Mouse (Mus musculus): ENCODE data around the gene Astn2. TPM values are rescaled to one million over a fixed set of nuclear protein-coding genes. Genes with fewer than 3 reads are reported as not detected.

Gene Astn2
- polyA plus RNA-seq, 1 experiment from 2014 or later = 0.61 TPM

DNA sequence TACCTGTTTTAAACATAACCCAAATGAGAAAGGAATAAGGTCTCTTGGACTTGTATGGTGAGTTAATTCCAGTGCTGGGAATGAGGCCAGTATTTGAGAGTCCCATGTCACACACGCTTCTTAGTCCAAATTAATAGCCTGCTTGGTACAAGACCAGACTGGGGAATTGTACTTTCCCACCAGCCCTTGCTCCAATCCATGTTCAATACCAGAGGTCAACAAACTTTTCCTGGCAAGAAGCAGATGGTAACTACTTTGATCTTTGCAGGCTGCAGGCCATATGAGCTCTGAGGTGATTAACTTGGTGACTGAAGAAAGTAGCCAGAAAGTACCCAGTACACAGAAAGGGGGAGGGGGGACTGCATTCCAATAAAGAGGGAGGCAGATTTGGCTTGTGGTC is 91.7 kb downstream of the Astn2 start:
- no peak overlapping the region for H3K27ac ChIP-seq (replicated peaks in 1 of 2; ENCODE audit: control insufficient read depth in 1 of 2, insufficient read depth in 1 of 2, low read depth in 2 of 2, low read length in 2 of 2)
- 75% methylated on average over 1 of the region's 1 CpGs for WGBS
- ATAC-seq (ENCODE audit: insufficient number of reproducible peaks, insufficient read depth, low FRiP score, low read depth) = no peak

DNA sequence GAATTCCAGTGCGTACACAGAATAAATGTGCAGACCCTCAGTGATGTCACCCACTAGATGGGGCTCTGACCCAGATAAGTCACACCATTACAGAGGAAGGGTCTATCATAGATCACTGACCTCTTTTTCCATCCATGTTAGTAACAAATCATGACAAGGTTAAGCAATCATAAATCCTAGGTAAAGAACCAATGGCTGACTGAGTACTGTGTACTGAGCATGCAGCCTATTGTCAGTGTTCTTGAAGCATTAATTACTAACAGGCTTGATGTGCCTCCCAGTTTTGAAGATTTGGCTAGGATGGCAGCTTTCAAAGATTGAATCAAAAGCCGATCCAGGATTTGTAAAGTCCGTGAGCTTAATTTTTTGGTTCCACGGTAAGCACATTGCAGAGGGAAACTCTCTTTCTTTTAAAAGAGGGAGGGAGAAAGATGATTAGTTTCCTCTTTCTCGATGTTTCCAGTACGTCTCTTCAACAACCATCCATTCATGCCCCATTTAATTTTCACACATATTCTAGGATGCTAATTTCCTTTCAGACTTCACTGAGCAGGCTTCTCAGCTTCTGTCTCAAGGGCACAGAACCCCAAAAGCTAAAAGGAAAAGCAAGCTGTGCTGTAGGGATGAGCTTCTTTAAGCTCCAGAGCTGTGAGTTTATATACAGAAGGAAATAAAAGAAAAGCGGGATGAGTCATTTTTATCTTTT is 93.9 kb downstream of the Astn2 start:
- no peak for ATAC-seq (ENCODE audit: insufficient number of reproducible peaks, insufficient read depth, low FRiP score, low read depth)
- Histone ChIP-seq H3K9me3 (ENCODE audit: control insufficient read depth, low read length) (no peaks in the 10 kb centered on the region), H3K36me3 (ENCODE audit: control insufficient read depth, insufficient read depth, low read length) (no peaks in the 10 kb centered on the region), H3K27ac (replicated peaks in 1 of 2; ENCODE audit: control insufficient read depth in 1 of 2, insufficient read depth in 1 of 2, low read depth in 2 of 2, low read length in 2 of 2) (no peak overlapping the region), H3K27me3 (ENCODE audit: control insufficient read depth, insufficient read depth, low read length) (no peaks in the 10 kb centered on the region), H3K4me2 (ENCODE audit: low read length) (no peak overlapping the region), H3K4me3 (ENCODE audit: control insufficient read depth in 1 of 2, insufficient read depth in 1 of 2, low read depth in 1 of 2, low read length in 2 of 2) (no peak overlapping the region), H3K9ac (ENCODE audit: low read length) (no peak overlapping the region), H3K4me1 (ENCODE audit: control insufficient read depth in 2 of 2, insufficient read depth in 2 of 2, low read length in 2 of 2) (no peaks in the 10 kb centered on the region)
- 83% methylated on average over 7 of the region's 7 CpGs for WGBS

More for the DNA sequence above, 91.7 kb downstream of the Astn2 start:
- no peaks in the 10 kb centered on the region for H3K27me3 ChIP-seq (ENCODE audit: control insufficient read depth, insufficient read depth, low read length)
- no peak overlapping the region for H3K4me2 ChIP-seq (ENCODE audit: low read length)
- no peaks in the 10 kb centered on the region for H3K36me3 ChIP-seq (ENCODE audit: control insufficient read depth, insufficient read depth, low read length)
- no peak overlapping the region for H3K4me3 ChIP-seq (ENCODE audit: control insufficient read depth in 1 of 2, insufficient read depth in 1 of 2, low read depth in 1 of 2, low read length in 2 of 2)
- no peak overlapping the region for H3K9ac ChIP-seq (ENCODE audit: low read length)
- no peaks in the 10 kb centered on the region for H3K9me3 ChIP-seq (ENCODE audit: control insufficient read depth, low read length)
- H3K4me1 ChIP-seq (ENCODE audit: control insufficient read depth in 2 of 2, insufficient read depth in 2 of 2, low read length in 2 of 2) = no peaks in the 10 kb centered on the region

DNA sequence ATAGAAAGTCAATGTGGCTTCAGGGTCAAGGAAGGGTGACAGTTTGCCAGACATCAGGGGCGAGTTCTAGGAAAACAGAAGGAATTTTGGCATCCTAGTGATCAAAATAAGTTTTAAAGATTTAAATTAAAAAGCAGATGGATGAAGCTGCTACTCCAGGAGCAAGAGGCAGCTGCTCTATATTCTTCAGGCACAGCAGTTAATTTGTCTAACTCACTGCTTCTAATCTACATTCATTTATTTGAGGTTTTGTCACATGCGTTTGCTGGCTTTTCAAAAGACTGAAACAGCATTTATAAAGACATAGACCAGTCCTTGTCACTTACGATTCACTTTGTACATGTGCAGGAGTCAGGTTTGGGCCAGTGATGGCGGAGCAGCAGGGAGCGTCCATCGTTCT is 98.0 kb downstream of the Astn2 start:
- Histone ChIP-seq H3K27ac (replicated peaks in 1 of 2; ENCODE audit: control insufficient read depth in 1 of 2, insufficient read depth in 1 of 2, low read depth in 2 of 2, low read length in 2 of 2) (no peak overlapping the region), H3K36me3 (ENCODE audit: control insufficient read depth, insufficient read depth, low read length) (no peaks in the 10 kb centered on the region), H3K9ac (ENCODE audit: low read length) (no peak overlapping the region), H3K4me2 (ENCODE audit: low read length) (no peak overlapping the region), H3K9me3 (ENCODE audit: control insufficient read depth, low read length) (no peaks in the 10 kb centered on the region), H3K4me3 (ENCODE audit: control insufficient read depth in 1 of 2, insufficient read depth in 1 of 2, low read depth in 1 of 2, low read length in 2 of 2) (no peak overlapping the region), H3K4me1 (ENCODE audit: control insufficient read depth in 2 of 2, insufficient read depth in 2 of 2, low read length in 2 of 2) (no peaks in the 10 kb centered on the region), H3K27me3 (ENCODE audit: control insufficient read depth, insufficient read depth, low read length) (no peaks in the 10 kb centered on the region)
- no peak for ATAC-seq (ENCODE audit: insufficient number of reproducible peaks, insufficient read depth, low FRiP score, low read depth)
- 71% methylated on average over 6 of the region's 6 CpGs for WGBS

DNA sequence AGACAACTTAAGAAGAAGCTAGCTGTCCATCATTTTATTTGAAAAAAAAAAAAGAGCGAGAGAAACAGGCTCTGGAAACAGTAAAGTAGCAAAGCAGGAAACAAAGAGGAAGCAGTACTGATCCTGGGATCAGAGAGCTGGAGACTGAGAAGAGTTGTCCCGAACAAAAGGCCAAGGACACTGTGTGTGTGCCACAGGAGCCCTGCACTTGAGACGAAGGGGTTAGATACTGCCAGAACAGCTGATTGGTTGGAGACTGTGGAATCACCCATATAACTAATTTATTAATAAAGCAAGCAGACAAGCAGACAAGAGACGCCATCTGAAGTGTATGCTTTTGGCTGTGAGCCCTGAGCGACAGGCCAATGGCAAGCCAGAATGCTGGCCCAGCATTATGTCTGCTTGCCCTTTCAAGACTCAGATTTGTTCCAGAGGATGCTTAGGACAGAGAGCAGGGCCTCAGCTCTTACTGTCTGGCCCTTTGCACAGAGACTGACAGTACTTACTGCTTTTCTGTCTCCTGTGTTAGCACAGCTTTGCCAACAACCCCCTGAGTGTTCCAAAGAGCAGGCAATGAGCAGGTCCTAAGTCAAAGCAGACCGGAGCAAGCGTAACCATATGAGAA is 101.6 kb downstream of the Astn2 start:
- Histone ChIP-seq H3K27me3 (ENCODE audit: control insufficient read depth, insufficient read depth, low read length) (no peaks in the 10 kb centered on the region), H3K27ac (replicated peaks in 1 of 2; ENCODE audit: control insufficient read depth in 1 of 2, insufficient read depth in 1 of 2, low read depth in 2 of 2, low read length in 2 of 2) (no peak overlapping the region), H3K9ac (ENCODE audit: low read length) (no peak overlapping the region), H3K4me1 (ENCODE audit: control insufficient read depth in 2 of 2, insufficient read depth in 2 of 2, low read length in 2 of 2) (no peaks in the 10 kb centered on the region), H3K36me3 (ENCODE audit: control insufficient read depth, insufficient read depth, low read length) (no peaks in the 10 kb centered on the region), H3K4me3 (ENCODE audit: control insufficient read depth in 1 of 2, insufficient read depth in 1 of 2, low read depth in 1 of 2, low read length in 2 of 2) (no peak overlapping the region), H3K4me2 (ENCODE audit: low read length) (no peak overlapping the region), H3K9me3 (ENCODE audit: control insufficient read depth, low read length) (no peaks in the 10 kb centered on the region)
- ATAC-seq (ENCODE audit: insufficient number of reproducible peaks, insufficient read depth, low FRiP score, low read depth) = no peak
- 66% methylated on average over 7 of the region's 7 CpGs for WGBS

DNA sequence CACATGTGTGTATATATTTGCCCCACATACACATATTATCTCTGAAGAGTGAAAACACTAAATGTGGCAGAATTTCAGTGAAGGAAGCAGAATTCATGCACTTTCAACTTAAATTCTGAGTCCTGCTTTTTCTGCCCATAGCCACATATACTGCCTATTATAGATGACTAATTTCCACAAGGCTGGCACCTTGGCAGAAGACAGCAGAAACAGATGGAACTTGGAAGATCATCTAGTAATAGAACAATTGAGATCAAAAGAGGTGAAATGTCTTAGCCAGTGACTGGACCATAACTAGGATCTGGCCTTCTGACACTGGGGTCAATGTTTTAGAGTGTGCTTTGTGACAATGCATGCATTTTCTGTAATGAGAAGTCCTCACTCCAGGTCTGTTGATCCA is 119.4 kb downstream of the Astn2 start:
- no peak overlapping the region for H3K9ac ChIP-seq (ENCODE audit: low read length)
- H3K4me2 ChIP-seq (ENCODE audit: low read length) = no peak overlapping the region
- ATAC-seq (ENCODE audit: insufficient number of reproducible peaks, insufficient read depth, low FRiP score, low read depth) = no peak

DNA sequence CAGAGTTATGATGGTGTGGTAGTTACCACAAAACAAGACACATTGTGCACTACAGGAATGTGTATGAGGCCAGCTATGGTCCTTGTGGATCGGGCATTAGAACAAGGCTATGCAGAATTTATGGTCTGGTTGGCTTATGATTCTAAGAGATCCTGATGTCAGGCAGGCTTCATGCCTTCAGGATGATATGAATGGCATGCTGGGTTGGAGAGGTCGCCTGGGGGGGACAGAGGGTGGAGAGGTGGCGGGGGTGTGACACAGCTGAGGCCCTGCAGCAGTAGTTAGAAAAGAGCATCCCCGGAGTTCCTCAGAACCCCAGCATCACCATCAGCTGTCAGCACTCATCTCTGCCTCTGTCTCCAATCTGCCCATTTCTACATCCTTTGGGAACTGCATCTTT is 128.3 kb downstream of the Astn2 start:
- H3K36me3 ChIP-seq (ENCODE audit: control insufficient read depth, insufficient read depth, low read length) = no peaks in the 10 kb centered on the region
- 41% methylated on average over 4 of the region's 4 CpGs for WGBS
- H3K27me3 ChIP-seq (ENCODE audit: control insufficient read depth, insufficient read depth, low read length) = no peaks in the 10 kb centered on the region
- H3K4me2 ChIP-seq (ENCODE audit: low read length) = no peak overlapping the region
- H3K27ac ChIP-seq (replicated peaks in 1 of 2; ENCODE audit: control insufficient read depth in 1 of 2, insufficient read depth in 1 of 2, low read depth in 2 of 2, low read length in 2 of 2) = no peak overlapping the region
- ATAC-seq (ENCODE audit: insufficient number of reproducible peaks, insufficient read depth, low FRiP score, low read depth) = no peak
- H3K9me3 ChIP-seq (ENCODE audit: control insufficient read depth, low read length) = no peaks in the 10 kb centered on the region
- no peak overlapping the region for H3K9ac ChIP-seq (ENCODE audit: low read length)
- no peak overlapping the region for H3K4me3 ChIP-seq (ENCODE audit: control insufficient read depth in 1 of 2, insufficient read depth in 1 of 2, low read depth in 1 of 2, low read length in 2 of 2)
- no peaks in the 10 kb centered on the region for H3K4me1 ChIP-seq (ENCODE audit: control insufficient read depth in 2 of 2, insufficient read depth in 2 of 2, low read length in 2 of 2)

More for the DNA sequence above, 119.4 kb downstream of the Astn2 start:
- H3K4me1 ChIP-seq (ENCODE audit: control insufficient read depth in 2 of 2, insufficient read depth in 2 of 2, low read length in 2 of 2) = no peaks in the 10 kb centered on the region
- no peaks in the 10 kb centered on the region for H3K36me3 ChIP-seq (ENCODE audit: control insufficient read depth, insufficient read depth, low read length)
- H3K27me3 ChIP-seq (ENCODE audit: control insufficient read depth, insufficient read depth, low read length) = no peaks in the 10 kb centered on the region
- no peak overlapping the region for H3K4me3 ChIP-seq (ENCODE audit: control insufficient read depth in 1 of 2, insufficient read depth in 1 of 2, low read depth in 1 of 2, low read length in 2 of 2)
- no peak overlapping the region for H3K27ac ChIP-seq (replicated peaks in 1 of 2; ENCODE audit: control insufficient read depth in 1 of 2, insufficient read depth in 1 of 2, low read depth in 2 of 2, low read length in 2 of 2)
- no peaks in the 10 kb centered on the region for H3K9me3 ChIP-seq (ENCODE audit: control insufficient read depth, low read length)

DNA sequence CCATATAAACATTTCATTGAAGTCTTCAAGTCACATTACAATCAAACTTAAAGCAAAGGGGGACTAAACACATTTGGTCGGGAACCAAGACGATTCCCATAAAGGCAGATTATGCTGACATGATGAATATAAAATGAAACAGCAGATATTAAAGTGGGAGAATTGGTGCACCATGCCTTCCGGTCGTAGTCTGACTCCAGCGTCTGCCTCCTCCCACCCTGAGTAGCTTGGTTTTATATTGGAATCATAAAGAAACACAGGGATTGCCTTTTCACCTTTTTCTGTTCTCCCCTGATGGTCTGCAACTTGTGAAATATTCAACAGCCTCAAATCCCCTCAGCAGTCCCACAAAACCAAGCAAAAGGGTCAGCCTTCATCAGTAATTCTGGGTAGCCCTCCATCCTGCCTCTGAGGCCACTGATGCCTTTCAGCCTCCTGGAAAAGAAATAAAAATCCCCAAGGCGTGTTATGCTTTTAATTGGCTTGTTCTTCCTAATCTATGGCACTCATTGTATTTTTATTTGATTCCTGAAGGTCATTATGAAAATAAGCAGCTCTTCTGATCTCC is 132.8 kb downstream of the Astn2 start:
- ATAC-seq (ENCODE audit: insufficient number of reproducible peaks, insufficient read depth, low FRiP score, low read depth) = no peak
- no peak overlapping the region for H3K27ac ChIP-seq (replicated peaks in 1 of 2; ENCODE audit: control insufficient read depth in 1 of 2, insufficient read depth in 1 of 2, low read depth in 2 of 2, low read length in 2 of 2)
- no peak overlapping the region for H3K9ac ChIP-seq (ENCODE audit: low read length)
- H3K27me3 ChIP-seq (ENCODE audit: control insufficient read depth, insufficient read depth, low read length) = no peaks in the 10 kb centered on the region
- no peak overlapping the region for H3K4me3 ChIP-seq (ENCODE audit: control insufficient read depth in 1 of 2, insufficient read depth in 1 of 2, low read depth in 1 of 2, low read length in 2 of 2)
- no peaks in the 10 kb centered on the region for H3K9me3 ChIP-seq (ENCODE audit: control insufficient read depth, low read length)
- no peaks in the 10 kb centered on the region for H3K36me3 ChIP-seq (ENCODE audit: control insufficient read depth, insufficient read depth, low read length)
- WGBS = 83% methylated on average over 6 of the region's 6 CpGs
- no peaks in the 10 kb centered on the region for H3K4me1 ChIP-seq (ENCODE audit: control insufficient read depth in 2 of 2, insufficient read depth in 2 of 2, low read length in 2 of 2)
- no peak overlapping the region for H3K4me2 ChIP-seq (ENCODE audit: low read length)

All from heart, embryonic 14.5 days (tissue).